Mouse (Mus musculus) layer of hippocampus, adult 9-11 months (tissue): ENCODE measurements around the gene Tdpoz2.
"Not testable (repeated sequence)": the region's sequence is repeated elsewhere in the genome, so short reads cannot be mapped to it uniquely, and the experiment has no call there.

Experiments used
- DNase-seq: peaks from one replicate; pipeline ENCODE4 v3.0.0; 2022

The Tdpoz2 gene

DNA sequence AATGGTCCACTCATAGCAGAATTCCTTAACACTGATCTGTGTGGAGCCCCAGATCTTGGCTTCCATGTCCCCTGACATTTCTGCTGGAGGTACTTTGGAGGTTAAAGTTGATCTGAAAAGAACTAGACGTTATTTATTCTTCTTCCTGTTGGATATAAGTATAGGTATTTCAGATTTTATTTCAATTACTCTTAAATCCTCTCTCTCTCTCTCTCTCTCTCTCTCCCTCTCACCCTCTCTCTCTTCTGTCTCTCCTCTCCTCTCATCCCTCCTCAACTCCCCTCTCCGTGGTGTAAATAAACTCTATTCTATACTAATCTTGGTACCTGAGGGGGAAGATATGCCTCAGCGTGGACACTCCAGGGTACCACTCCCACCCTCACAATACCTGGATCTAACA lies at the start of gene Tdpoz2:
Gene Tdpoz2 (minus strand): TSS at position 101 of the 400 bp plus-strand sequence.
- DNase-seq: no peak

DNA sequence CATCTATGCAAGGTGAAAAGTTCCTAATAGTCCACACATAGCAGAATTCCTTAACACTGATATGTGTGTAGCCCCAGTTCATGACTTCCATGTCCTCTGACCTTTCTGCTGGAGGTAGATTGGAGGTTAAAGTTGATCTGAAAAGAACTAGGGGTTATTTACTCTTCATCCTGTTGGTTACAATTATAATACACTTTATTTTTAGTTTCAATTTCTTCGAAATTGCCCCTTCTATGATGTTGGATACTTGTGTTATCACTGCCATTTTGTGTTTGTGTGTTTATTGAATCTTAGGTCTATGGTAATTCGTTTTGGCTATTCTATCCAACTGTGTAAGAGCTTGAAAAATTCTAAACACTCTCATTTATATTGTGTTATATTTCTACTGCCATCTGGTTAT lies 40.5 kb upstream of the Tdpoz2 start, which contains the start of gene Gm37596:
Gene Gm37596 (minus strand): TSS at position 101 of the 400 bp plus-strand sequence.
- DNase-seq: not testable (repeated sequence)

DNA sequence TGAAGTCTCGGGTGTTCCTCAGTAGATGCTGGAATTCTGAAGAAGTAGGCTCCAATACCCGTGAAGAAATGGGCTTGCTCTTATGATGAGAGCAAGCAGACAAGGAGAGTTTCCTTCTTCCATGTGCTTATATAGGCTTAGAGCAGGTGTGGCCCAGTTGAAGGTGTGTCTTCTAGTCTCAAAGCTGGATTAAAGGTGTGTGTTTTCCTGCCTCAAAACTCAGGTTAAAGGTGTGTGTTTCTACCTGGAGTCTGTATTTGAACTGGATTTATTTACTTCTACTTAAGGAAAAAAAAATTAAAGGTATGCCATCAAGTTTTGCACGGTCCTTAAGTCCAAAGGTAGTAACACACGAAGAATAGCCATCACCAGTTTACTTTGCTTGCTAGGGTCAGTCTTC lies 23.7 kb upstream of the Tdpoz2 start, which contains the start of gene Tdpoz1:
Gene Tdpoz1 (minus strand): TSS at position 101 of the 400 bp plus-strand sequence.
- not testable (repeated sequence) for DNase-seq

DNA sequence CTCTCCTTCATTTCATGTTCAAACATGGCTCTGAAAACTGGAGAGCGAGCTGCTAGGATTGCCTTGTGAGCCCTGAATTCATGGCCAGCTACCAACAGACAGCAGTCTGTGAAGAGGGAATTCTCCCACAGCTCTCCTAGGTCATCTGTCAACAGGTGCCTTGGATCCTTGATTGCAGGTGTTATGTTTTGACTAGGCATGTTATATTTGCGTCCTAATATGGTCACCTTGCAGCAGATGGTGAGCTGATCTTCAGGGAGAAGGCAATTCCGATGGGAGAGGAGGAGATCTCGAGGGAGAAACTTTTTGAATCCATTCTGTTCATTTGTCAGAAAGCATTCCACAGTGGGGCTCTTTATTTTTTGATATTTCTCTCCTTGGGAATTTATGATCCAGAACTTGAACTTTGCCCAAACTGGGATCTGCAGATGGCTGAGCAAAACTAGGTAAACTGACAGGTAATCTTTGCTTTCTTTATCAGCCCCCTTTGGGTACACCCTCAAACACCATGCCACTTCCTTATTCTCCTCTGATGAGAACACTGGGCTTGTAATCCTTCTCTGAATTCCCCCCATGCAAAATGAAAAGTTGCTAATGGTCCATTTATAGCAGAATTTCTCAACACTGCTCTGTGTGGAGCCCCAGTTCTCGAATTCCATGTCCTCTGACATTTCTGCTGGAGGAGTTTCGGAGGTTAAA lies 18.5 kb upstream of the Tdpoz2 start:
- not testable (repeated sequence) for DNase-seq

DNA sequence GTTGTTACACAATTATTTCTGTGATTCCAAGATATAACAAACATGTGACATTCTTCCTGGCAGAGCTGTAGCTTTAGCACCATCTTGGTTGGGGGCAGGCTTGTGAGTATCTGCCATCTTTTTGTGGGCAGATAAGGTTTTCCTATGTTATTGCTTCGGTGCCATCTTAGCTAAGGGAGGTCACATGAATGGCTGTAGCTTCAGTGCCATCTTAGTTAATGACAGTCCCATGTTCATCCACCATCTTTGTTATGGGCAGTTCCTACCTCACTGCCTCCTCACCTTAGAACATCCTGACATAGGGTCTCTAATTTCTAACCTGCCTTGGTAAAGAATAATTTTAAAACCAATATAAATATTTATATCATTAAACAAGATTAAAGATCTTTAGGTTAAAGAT lies 1.8 kb upstream of the Tdpoz2 start:
- DNase-seq: no peak

DNA sequence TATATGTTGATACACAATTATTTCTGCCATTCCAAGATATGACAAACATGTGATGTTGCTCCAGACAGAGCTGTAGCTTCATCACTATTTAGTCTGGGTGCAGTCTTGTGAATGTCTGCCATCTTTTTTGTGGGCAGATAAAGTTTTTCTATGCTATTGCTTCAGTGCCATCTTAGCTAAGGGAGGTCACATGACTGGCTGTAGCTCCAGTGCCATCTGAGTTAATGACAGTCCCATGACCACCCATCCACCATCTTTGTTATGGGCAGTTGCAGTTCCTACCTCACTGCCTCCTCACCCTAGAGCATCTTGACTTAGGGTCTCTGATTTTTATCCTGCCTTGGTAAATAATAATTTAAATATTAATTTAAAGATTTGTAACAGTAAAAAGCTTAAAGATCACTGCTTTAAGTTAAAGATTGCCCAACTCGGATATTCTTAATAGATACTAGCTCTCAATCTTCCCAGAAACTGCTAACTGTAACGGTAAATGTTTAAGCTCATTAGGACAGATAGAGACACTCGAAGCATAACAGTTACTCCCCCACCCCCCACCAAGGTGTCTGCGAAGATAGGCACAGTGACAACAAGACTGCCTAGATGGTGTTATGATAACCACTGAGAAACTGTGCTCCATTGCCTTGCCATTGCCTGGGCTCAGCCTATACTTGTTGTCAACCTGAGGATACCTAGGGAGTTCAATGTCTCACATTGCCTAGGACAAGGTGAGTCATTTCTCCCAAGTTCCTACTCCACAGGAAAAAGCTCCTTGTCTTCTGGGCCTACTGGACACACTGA lies 21.4 kb downstream of the Tdpoz2 start:
- not testable (repeated sequence) for DNase-seq

DNA sequence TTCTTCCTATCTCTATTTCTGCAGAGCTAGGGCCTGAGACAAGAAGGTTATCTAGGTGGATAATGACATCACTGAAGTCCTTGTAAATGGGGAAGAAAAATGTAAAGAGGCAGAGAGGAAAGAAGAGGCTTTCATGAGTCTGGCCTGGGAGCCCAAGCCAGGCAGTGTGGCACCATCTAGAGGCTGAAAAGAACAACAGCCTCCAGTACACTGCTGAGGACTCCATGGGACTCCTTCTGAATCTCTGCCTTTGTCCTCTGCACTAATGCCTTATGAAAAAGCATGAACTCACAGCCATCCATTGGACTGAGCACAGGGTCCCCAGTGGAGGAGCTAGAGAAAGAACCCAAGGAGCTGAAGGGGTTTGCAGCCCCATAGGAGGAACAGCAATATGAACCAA lies 43.5 kb downstream of the Tdpoz2 start:
- not testable (repeated sequence) for DNase-seq

DNA sequence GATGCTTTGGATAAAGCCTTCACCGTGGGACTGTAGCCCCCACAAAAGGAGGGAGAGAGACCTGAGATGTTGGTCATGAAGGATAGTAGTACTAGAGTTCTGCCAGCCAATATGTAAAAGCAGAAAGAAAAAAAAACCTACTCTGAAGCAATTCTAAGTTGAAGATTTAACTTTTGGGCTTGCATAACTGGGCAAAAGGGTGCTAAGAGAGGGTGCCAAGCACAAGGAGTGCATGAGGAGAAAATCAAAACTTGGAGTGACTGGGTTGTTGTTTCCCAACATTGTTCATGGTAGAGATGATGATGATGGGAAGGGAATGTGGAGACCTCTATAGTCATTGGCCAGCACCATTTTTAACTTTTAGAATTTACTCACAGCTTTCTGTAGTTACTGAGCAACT lies 50.6 kb downstream of the Tdpoz2 start:
- no peak for DNase-seq
